Mouse (Mus musculus): ENCODE data around the gene Fbln5. TPM values are rescaled to one million over a fixed set of nuclear protein-coding genes. Genes with fewer than 3 reads are reported as not detected.

Gene Fbln5
- polyA plus RNA-seq, 1 experiment = 60.5 TPM

DNA sequence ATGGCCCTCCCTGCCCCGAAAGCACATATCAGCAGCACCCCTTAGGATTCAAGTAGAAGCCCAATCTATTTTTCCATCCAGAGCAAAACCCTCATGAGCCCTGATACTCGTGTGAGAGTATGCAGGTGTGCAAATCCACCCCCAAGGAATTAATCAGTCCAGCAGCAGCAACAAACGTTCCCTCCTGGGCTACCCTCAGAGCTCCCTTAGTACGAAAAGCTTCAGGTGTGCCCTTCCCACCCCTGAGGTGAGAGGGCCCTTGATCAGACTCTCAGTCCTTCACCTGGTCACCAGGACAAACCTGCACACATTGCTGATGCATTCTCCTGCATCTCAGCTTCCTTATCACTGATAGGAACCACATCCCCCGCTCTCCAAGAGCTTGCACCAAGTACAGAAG lies 37.9 kb downstream of the Fbln5 start:
- DNase-seq (ENCODE audit: low read depth in 1 of 2, low spot score in 2 of 2) = no peak
- Histone ChIP-seq H3K27me3 (ENCODE audit: control insufficient read depth, insufficient read depth, low read length) (no peaks in the 10 kb centered on the region), H3K4me3 (ENCODE audit: extremely low read depth, insufficient read depth, insufficient read length) (no peak overlapping the region), H3K36me3 (ENCODE audit: control insufficient read depth, insufficient read depth, low read length) (no peaks in the 10 kb centered on the region), H3K27ac (ENCODE audit: insufficient read depth, low read length) (no peak overlapping the region), H3K4me1 (ENCODE audit: control insufficient read depth, insufficient read depth, insufficient read length) (no peaks in the 10 kb centered on the region)
- TF ChIP-seq POLR2A (IDR thresholded peaks at IDR 0.05; ENCODE audit: low read depth, low read length) = no peak
- 77% methylated on average over 5 of the region's 5 CpGs for WGBS

DNA sequence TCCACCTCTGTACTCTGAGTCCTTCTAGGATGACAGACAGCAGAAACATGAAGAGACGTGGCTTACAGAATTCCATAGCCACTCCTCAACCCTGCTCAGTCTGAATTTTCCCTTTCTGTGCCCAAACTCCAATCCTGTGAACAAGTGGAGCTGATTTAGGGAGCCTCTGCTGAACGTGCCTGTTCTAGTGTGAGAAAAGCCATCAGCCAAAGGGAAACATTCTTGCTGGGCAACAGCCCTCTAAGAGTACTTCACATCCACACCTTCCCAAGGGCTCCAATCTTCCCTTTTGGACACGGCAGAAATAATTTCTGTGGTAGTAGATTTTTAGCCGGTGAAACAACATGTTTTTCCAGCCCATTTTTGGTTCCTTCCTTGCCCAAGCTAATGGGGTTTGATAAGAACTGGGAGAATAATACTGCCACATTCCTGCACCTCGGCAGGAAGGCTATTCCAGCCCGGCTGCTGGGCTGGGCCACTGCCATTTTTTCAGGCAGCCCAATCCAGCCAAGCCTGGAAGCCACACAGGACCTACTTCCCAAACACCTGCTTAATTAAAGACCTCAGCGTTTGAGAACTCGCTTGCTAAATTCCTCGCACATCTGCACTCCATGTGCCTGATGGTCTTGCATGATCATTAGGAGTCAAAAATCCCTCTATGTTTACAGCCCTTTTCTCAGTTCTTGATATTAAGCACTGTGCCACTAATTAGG lies 41.1 kb downstream of the Fbln5 start:
- 62% methylated on average over 9 of the region's 9 CpGs for WGBS
- H3K36me3 ChIP-seq (ENCODE audit: control insufficient read depth, insufficient read depth, low read length) = no peaks in the 10 kb centered on the region
- H3K27ac ChIP-seq (ENCODE audit: insufficient read depth, low read length) = no peak overlapping the region
- no peaks in the 10 kb centered on the region for H3K27me3 ChIP-seq (ENCODE audit: control insufficient read depth, insufficient read depth, low read length)
- no peak for DNase-seq (ENCODE audit: low read depth in 1 of 2, low spot score in 2 of 2)
- TF ChIP-seq CTCF (IDR thresholded peaks at IDR 0.05; ENCODE audit: extremely low read depth, insufficient read depth, insufficient read length, insufficient replicate concordance) (no peak), POLR2A (IDR thresholded peaks at IDR 0.05; ENCODE audit: low read depth, low read length) (no peak)
- H3K4me1 ChIP-seq (ENCODE audit: control insufficient read depth, insufficient read depth, insufficient read length) = no peaks in the 10 kb centered on the region
- H3K4me3 ChIP-seq (ENCODE audit: extremely low read depth, insufficient read depth, insufficient read length) = no peak overlapping the region

DNA sequence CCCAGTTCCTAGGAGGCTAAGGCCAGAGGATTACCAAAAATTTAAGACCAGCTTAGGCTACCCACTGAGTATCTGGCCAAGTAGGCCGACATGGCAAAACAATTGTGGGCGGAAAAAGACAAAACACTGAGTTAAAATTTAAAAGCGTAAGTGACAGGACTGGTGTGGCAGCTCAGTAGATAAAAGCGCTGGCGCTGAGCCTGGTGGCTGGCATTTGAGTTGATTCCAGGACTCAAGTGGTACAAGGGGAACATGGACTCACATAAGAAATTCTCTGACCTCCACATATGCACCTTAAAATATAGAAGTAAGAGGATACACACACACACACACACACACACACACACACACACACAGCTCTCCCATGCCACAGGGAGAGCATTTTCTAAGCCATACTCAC lies 42.5 kb downstream of the Fbln5 start:
- 90% methylated on average over 5 of the region's 5 CpGs for WGBS

DNA sequence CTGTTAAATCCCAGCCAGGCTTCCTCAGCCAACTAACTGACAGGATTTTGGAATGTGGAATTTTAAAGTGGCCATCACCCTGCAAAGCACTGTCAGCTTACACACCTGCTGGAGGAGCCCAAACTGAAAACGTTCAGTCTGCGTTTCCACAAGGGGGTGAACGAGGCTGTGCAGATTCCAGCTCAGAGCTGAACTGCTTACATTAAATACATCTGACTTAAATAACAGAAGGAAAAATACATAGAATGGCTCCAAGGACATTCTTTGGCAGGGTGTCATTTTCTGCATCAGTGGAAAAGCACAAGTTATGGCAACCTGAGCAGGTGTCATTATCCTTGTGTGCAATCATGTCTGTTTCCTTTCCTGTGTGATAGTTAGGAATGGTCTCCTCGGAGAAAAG lies 44.7 kb downstream of the Fbln5 start:
- Histone ChIP-seq H3K36me3 (ENCODE audit: control insufficient read depth, insufficient read depth, low read length) (no peaks in the 10 kb centered on the region), H3K27me3 (ENCODE audit: control insufficient read depth, insufficient read depth, low read length) (no peaks in the 10 kb centered on the region), H3K27ac (ENCODE audit: insufficient read depth, low read length) (no peak overlapping the region), H3K4me3 (ENCODE audit: extremely low read depth, insufficient read depth, insufficient read length) (no peak overlapping the region), H3K4me1 (ENCODE audit: control insufficient read depth, insufficient read depth, insufficient read length) (no peaks in the 10 kb centered on the region)
- WGBS = 75% methylated on average over 4 of the region's 4 CpGs
- no peak for DNase-seq (ENCODE audit: low read depth in 1 of 2, low spot score in 2 of 2)
- TF ChIP-seq CTCF (IDR thresholded peaks at IDR 0.05; ENCODE audit: extremely low read depth, insufficient read depth, insufficient read length, insufficient replicate concordance) (no peak), POLR2A (IDR thresholded peaks at IDR 0.05; ENCODE audit: low read depth, low read length) (no peak)

More for the DNA sequence above, 42.5 kb downstream of the Fbln5 start:
- no peaks in the 10 kb centered on the region for H3K4me1 ChIP-seq (ENCODE audit: control insufficient read depth, insufficient read depth, insufficient read length)
- H3K27ac ChIP-seq (ENCODE audit: insufficient read depth, low read length) = no peak overlapping the region
- no peak for DNase-seq (ENCODE audit: low read depth in 1 of 2, low spot score in 2 of 2)
- H3K27me3 ChIP-seq (ENCODE audit: control insufficient read depth, insufficient read depth, low read length) = no peaks in the 10 kb centered on the region
- H3K36me3 ChIP-seq (ENCODE audit: control insufficient read depth, insufficient read depth, low read length) = no peaks in the 10 kb centered on the region
- H3K4me3 ChIP-seq (ENCODE audit: extremely low read depth, insufficient read depth, insufficient read length) = no peak overlapping the region
- TF ChIP-seq POLR2A (IDR thresholded peaks at IDR 0.05; ENCODE audit: low read depth, low read length) (no peak), CTCF (IDR thresholded peaks at IDR 0.05; ENCODE audit: extremely low read depth, insufficient read depth, insufficient read length, insufficient replicate concordance) (no peak)

DNA sequence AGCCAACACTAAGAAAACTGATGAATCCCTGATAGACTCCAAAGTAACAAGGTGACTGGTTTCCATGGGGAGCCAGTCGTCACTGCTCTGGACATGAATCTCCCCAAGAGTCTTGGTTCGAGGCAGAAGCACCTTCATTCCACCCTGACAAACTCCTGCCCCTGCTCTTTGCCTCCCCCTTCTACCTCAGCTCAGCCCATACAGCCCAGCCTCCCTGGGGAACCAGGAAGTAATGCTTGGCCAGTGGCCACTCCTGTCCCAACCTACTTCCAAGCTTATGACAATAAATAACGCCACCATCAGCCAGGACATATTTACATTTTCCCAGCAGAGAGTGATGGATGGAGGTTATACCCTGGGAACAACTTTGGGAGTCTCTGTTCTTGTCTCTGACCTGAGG lies 45.9 kb downstream of the Fbln5 start:
- WGBS = 64% methylated on average over 3 of the region's 3 CpGs
- Histone ChIP-seq H3K27ac (ENCODE audit: insufficient read depth, low read length) (no peak overlapping the region), H3K4me3 (ENCODE audit: extremely low read depth, insufficient read depth, insufficient read length) (no peak overlapping the region), H3K27me3 (ENCODE audit: control insufficient read depth, insufficient read depth, low read length) (no peaks in the 10 kb centered on the region), H3K4me1 (ENCODE audit: control insufficient read depth, insufficient read depth, insufficient read length) (no peaks in the 10 kb centered on the region), H3K36me3 (ENCODE audit: control insufficient read depth, insufficient read depth, low read length) (no peaks in the 10 kb centered on the region)
- TF ChIP-seq POLR2A (IDR thresholded peaks at IDR 0.05; ENCODE audit: low read depth, low read length) (no peak), CTCF (IDR thresholded peaks at IDR 0.05; ENCODE audit: extremely low read depth, insufficient read depth, insufficient read length, insufficient replicate concordance) (no peak)
- no peak for DNase-seq (ENCODE audit: low read depth in 1 of 2, low spot score in 2 of 2)

DNA sequence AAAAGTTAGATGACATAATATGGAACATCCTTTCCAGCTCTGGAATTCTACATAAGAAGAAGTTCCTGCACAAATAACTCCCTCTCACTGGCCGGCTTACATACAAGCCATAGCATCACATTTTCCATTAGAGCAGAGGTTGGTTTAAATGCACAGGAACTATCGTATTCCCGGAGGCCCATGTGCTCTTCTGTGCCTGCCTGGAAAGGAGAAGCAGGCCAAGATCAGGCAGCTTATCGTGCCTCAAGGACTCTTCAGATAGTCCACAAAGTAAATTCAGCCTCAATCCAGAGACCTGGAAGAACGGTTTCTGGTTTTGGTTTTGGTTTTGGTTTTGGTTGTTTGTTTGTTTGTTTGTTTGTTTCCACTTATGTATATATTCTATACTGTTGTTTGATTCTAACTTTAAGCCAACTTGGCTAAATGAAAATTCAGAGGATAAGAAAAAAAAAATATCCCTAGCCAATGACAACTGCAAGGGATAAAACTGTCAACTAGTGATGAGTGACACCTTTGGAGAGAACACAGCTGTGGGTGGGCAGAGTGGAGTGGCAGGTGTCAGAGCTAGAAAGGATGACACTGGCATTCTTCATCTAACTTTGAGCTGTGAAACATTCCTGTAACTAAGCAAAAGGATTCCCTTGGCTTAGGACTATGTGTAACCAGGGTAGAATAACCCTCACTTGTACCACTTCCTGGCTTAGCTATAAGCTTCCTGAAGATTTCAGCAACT lies 48.4 kb downstream of the Fbln5 start:
- Histone ChIP-seq H3K4me1 (ENCODE audit: control insufficient read depth, insufficient read depth, insufficient read length) (no peaks in the 10 kb centered on the region), H3K4me3 (ENCODE audit: extremely low read depth, insufficient read depth, insufficient read length) (no peak overlapping the region), H3K36me3 (ENCODE audit: control insufficient read depth, insufficient read depth, low read length) (no peaks in the 10 kb centered on the region), H3K27me3 (ENCODE audit: control insufficient read depth, insufficient read depth, low read length) (no peaks in the 10 kb centered on the region), H3K27ac (ENCODE audit: insufficient read depth, low read length) (no peak overlapping the region)
- 84% methylated on average over 5 of the region's 5 CpGs for WGBS
- no peak for TF ChIP-seq POLR2A (IDR thresholded peaks at IDR 0.05; ENCODE audit: low read depth, low read length)
- TF ChIP-seq CTCF (IDR thresholded peaks at IDR 0.05; ENCODE audit: extremely low read depth, insufficient read depth, insufficient read length, insufficient replicate concordance) = no peak
- DNase-seq (ENCODE audit: low read depth in 1 of 2, low spot score in 2 of 2) = no peak
